Mouse (Mus musculus) forebrain, embryonic 13.5 days (tissue): ENCODE measurements around the gene Mtcl1. TPM values are rescaled to one million over a fixed set of nuclear protein-coding genes. Genes with fewer than 3 reads are reported as not detected.

Experiments used
- ATAC-seq: fragments of 200-750 bp; cut with Nextera tagmentation; 2 replicates; pipeline ENCODE4 v1.8.0; 2017
- H3K27ac ChIP-seq: fragments of 300-500 bp; sonication (generic); 2 replicates; pipeline ENCODE4 v1.5.1; 2015; ENCODE audit warnings: inconsistent platforms, mild to moderate bottlenecking, moderate library complexity
- H3K27me3 ChIP-seq: fragments of 300-500 bp; sonication (generic); 2 replicates; pipeline ENCODE4 v1.6.1; 2015; ENCODE audit warnings: mild to moderate bottlenecking, inconsistent platforms
- H3K36me3 ChIP-seq: fragments of 300-500 bp; sonication (generic); 2 replicates; pipeline ENCODE4 v1.6.1; 2015; ENCODE audit warnings: mild to moderate bottlenecking, inconsistent platforms; ENCODE audit not compliant: poor library complexity, severe bottlenecking
- H3K4me1 ChIP-seq: fragments of 300-500 bp; sonication (generic); 2 replicates; pipeline ENCODE4 v1.6.1; 2015; ENCODE audit warnings: inconsistent platforms
- H3K4me2 ChIP-seq: fragments of 300-500 bp; sonication (generic); 2 replicates; pipeline ENCODE4 v1.6.1; 2015; ENCODE audit warnings: inconsistent platforms, mild to moderate bottlenecking, moderate library complexity
- H3K4me3 ChIP-seq: fragments of 300-500 bp; sonication (generic); 2 replicates; pipeline ENCODE4 v1.5.1; 2015; ENCODE audit warnings: mild to moderate bottlenecking, inconsistent platforms
- H3K9ac ChIP-seq: fragments of 300-500 bp; sonication (generic); 2 replicates; pipeline ENCODE4 v1.6.1; 2015; ENCODE audit warnings: mild to moderate bottlenecking, inconsistent platforms
- H3K9me3 ChIP-seq: fragments of 300-500 bp; sonication (generic); replicated peaks from 2 replicates; pipeline ENCODE4 v1.6.1; 2016; ENCODE audit warnings: inconsistent platforms
- WGBS: fragments of 180-500 bp; shearing (Covaris S2); methylation state at CpG from one replicate; pipeline ENCODE4 v1.1.7; 2015; 5-methylcytosine and 5-hydroxymethylcytosine counted together
- polyA plus RNA-seq: library from polyadenylated mRNA; unstranded; fragments of >200 nt; fragmentation: Nextera tagmentation; extraction: Ambion mirVana; gene quantifications from 2 replicates; pipeline ENCODE4 v1.2.1, GENCODE M21; 2015

Mtcl1 gene
- polyA plus RNA-seq, 1 experiment from 2014 or later, result 33.9 TPM

DNA sequence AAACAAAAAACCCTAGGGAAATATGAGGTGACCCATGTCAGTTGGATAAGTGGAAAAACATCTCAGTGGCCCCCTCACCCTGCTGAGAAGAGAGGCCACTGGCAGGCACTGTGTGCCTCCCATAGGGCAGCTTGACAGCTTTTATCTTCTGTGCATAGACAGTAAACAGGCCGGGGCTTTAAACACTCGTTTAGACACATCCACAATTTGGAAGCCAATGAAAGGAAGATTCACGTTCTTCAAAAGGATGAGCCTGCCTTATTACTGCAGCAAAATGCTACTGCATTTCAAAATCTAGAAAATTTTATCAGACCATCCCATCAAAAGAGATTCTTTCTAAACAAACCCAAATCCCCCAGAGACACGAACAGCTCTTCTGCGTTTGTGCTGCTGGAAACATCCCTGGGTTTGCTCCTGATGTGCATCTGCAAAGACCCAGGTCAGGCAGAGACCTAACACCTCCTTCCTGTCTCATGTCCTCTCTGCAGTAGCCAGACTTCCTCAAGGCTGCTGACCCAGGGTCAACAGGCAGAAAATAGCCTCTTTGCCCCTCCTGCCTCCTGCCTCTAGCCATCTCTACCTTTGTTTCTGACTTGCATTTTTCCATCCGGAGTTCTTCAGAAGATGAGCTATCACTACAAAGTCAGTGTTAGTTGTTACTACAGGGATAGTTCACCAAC, 46.6 kb downstream of the Mtcl1 start:
- H3K27ac ChIP-seq, result no peak overlapping the region
- peaks cover 46% of the 10 kb centered on the region for H3K4me1 ChIP-seq
- no peak overlapping the region for H3K4me3 ChIP-seq
- 26% methylated on average over 6 of the region's 6 CpGs for WGBS
- no peak overlapping the region for H3K4me2 ChIP-seq
- H3K9ac ChIP-seq, result no peak overlapping the region
- 0 out of 2 replicates have a peak, but pooled peaks cover 4% of the 10 kb centered on the region for H3K27me3 ChIP-seq
- ATAC-seq, result no peak
- no peaks in the 10 kb centered on the region; the same call in 1 of the 2 replicates for H3K36me3 ChIP-seq
- no peaks in the 10 kb centered on the region for H3K9me3 ChIP-seq

DNA sequence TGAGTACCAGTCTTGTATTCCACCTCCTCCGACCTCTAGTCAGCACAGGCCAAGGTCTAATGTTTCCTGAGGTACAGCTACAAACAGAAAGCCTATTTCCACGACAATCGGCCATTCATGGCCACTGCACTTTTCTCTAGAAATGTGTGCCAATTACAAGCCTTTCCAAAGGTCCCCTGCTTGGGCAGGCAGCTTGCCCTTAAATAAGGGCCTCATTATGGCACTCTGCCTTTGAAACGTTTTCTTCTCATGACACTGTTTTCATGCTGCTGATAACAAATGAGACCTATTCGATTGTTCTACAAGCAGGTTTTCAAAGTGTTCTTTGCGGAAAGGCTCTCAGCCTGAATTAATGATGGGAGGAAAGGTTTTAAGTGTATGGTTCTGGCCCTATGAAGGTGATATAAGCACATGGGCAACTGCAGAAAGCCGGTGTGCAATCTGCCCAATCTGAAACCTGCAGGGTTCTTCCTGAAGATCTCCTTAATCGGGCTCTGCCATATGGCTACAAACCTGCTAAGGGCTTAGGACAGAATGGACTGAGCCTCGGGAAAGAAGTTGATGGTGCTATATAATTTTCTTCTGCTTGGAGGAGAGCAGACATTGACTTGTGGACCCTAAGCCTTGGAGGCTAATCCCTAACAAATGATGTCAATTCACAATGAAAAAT, 47.8 kb downstream of the Mtcl1 start:
- H3K9ac ChIP-seq, result no peak overlapping the region
- H3K27me3 ChIP-seq, result 0 out of 2 replicates have a peak, but pooled peaks cover 4% of the 10 kb centered on the region
- WGBS, result 4% methylated on average over 9 of the region's 9 CpGs
- H3K4me1 ChIP-seq, result peaks cover 43% of the 10 kb centered on the region
- peak; percentile 80 for ATAC-seq
- H3K4me2 ChIP-seq, result peak overlapping the region; percentile 6
- H3K4me3 ChIP-seq, result no peak overlapping the region
- no peaks in the 10 kb centered on the region for H3K9me3 ChIP-seq
- no peaks in the 10 kb centered on the region; the same call in 1 of the 2 replicates for H3K36me3 ChIP-seq
- peak overlapping the region; percentile 41; the same call in 1 of the 2 replicates for H3K27ac ChIP-seq

DNA sequence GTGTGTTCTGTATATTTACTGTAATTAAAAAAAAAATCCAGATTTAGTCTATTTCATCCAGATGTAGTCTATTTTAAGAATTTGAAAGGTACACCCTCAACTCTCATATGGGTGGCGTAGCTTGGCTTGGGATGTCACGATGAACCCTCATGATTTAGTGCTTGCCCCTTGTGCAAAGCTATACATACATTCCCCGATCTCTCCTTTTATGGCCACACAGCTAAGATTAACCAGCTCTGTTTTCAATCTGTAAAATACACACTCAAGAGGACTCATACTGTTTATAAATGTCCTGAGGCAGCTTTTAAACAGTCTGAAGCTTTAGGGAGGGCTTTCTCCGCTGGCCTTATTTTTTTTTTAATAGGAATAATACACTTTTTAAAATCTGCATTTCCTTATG, 49.8 kb downstream of the Mtcl1 start:
- no peak overlapping the region for H3K27ac ChIP-seq
- 0 out of 2 replicates have a peak, but pooled peaks cover 4% of the 10 kb centered on the region for H3K27me3 ChIP-seq
- ATAC-seq, result no peak
- H3K9ac ChIP-seq, result no peak overlapping the region
- 94% methylated on average over 4 of the region's 4 CpGs for WGBS
- H3K4me2 ChIP-seq, result no peak overlapping the region
- H3K4me3 ChIP-seq, result no peak overlapping the region
- peaks cover 6% of the 10 kb centered on the region; the same call in 1 of the 2 replicates for H3K36me3 ChIP-seq
- H3K4me1 ChIP-seq, result peaks cover 28% of the 10 kb centered on the region
- no peaks in the 10 kb centered on the region for H3K9me3 ChIP-seq

DNA sequence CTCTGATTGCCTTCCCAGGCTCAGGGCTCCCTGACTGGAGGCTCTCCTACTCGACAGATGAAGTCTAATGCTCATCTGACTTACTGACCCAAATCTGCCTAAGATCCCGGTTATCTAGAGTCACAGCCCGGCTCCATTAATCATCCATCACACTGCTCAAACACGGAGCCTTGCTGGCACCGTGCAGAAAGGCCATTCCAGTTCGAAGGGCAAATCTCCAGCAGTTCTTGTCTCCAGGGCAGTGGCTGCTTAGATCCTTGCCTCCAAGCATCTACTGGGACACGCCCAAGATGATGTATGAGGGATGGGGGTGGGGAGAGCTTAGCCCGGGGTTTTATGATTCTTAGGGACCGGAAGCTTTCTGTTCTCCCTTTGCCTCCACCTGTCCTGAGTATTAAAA, 55.0 kb downstream of the Mtcl1 start:
- Histone ChIP-seq H3K27ac (no peak overlapping the region; the same call in 1 of the 2 replicates), H3K36me3 (0 out of 2 replicates have a peak, but pooled peaks cover 6% of the 10 kb centered on the region), H3K4me3 (no peak overlapping the region), H3K9ac (no peak overlapping the region), H3K4me1 (no peaks in the 10 kb centered on the region), H3K4me2 (no peak overlapping the region), H3K9me3 (no peaks in the 10 kb centered on the region), H3K27me3 (no peaks in the 10 kb centered on the region)
- ATAC-seq, result no peak
- WGBS, result 82% methylated on average over 9 of the region's 9 CpGs

DNA sequence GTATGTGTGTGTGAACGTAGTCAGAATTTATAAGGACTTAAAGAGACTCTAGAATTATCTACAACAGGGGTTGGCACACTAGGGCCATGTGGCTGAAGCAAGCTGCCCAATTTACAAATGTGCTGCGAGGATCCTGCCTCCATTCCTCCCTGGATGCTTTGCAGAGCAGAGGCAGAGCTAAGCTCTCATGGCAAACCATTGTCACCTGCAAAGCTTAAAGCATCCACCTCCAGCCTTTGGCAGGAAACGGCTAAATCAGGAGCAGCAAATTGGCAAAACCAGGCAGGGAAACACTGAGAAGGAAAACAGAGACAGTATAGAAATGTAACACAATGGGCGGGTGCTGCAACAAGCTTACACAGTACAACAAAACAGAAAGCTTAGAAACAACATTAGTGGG, 61.2 kb downstream of the Mtcl1 start:
- ATAC-seq, result no peak
- Histone ChIP-seq H3K9me3 (no peaks in the 10 kb centered on the region), H3K27me3 (no peaks in the 10 kb centered on the region), H3K9ac (no peak overlapping the region), H3K4me3 (no peak overlapping the region), H3K4me2 (no peak overlapping the region), H3K36me3 (peaks cover 15% of the 10 kb centered on the region), H3K4me1 (no peaks in the 10 kb centered on the region), H3K27ac (no peak overlapping the region)
- 70% methylated on average over 4 of the region's 4 CpGs for WGBS

DNA sequence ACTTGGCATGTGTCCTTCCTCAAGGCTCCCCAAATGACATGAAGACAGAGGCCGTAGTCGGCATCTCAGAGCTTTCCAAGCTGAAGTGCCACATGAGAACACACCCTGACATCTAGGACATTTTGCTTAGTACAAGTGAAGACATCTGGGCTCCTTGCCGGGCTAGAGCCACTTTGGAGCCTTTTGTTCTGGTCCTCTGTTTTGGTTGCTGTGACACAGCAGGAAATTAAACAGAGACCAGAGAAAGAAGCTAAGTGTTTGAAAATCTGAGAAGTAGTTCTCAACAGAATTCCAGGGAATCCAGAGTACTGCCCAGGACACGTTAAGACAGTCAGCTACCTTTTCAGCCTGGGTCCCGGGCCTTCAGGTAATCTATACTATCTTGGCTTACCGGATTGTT, 68.2 kb downstream of the Mtcl1 start:
- Histone ChIP-seq H3K4me1 (no peaks in the 10 kb centered on the region), H3K4me2 (no peak overlapping the region), H3K9me3 (no peaks in the 10 kb centered on the region), H3K36me3 (peaks cover 60% of the 10 kb centered on the region), H3K4me3 (no peak overlapping the region), H3K27ac (no peak overlapping the region), H3K27me3 (no peaks in the 10 kb centered on the region), H3K9ac (no peak overlapping the region)
- WGBS, result 76% methylated on average over 6 of the region's 6 CpGs
- ATAC-seq, result no peak

DNA sequence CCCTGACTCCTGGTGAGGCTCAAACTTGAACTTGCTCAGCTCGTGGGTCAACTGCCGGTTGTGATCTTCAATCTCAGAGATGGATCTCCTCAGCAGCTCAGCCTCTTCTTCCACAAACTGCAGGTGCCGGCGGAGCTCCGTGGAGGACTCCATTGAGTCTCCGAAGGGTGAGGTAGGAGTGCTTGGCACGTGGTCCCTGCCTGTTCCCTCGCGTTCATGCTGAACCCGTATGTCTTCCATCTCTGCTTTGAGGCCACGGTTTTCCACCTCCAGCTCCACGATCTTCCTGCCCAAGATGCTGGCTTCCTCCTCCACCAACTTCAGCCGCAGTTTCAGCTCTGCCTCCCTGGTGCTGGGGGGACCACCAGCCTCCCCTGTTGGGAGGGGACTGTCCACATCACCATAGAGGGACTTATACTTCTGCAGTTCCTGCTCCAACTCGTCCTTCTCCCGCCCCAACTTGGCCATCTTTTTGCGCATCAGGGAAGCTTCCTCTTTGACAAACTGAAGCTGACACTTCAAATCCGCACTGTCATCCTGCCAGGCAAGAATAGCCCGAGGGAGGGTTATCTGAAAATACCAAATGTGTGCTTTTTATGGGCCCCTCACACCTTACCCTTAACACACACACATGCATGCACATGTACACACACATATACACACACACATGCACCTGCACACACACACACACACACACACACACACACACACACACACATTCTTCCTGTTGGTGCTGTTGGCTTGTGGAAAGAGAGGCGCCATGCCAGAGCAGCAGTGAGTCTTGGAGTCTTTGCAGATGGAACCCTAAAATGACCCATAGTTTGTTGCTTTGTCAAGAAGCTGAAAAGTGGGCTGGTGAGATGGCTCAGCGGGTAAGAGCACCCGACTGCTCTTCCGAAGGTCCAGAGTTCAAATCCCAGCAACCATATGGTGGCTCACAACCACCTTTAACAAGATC, 69.4 kb downstream of the Mtcl1 start:
- H3K36me3 ChIP-seq, result peaks cover 63% of the 10 kb centered on the region
- no peak for ATAC-seq
- H3K9ac ChIP-seq, result no peak overlapping the region
- H3K4me1 ChIP-seq, result peaks cover 4% of the 10 kb centered on the region
- no peak overlapping the region for H3K4me2 ChIP-seq
- no peak overlapping the region for H3K4me3 ChIP-seq
- no peak overlapping the region for H3K27ac ChIP-seq
- H3K9me3 ChIP-seq, result no peaks in the 10 kb centered on the region
- no peaks in the 10 kb centered on the region for H3K27me3 ChIP-seq
- 96% methylated on average over 22 of the region's 22 CpGs for WGBS

DNA sequence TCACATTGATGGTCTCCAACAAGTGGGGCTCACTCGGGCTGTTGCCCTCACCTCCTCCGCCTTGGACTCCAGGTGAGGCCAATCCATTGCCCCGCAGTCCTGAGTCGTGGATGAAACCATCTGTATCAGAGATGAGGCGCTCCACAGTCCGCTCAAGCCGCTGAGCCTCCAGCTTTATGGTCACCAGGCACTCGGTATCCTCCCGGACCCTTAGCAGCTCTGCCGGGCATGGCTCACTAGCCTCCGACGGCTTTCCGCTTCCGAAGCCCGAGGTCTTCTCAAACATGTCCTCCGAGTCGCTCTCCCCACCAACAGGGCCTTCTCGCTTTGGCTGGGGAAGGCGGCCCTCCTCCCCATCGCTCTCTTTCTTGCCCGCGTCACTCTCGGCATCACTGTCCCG, 70.2 kb downstream of the Mtcl1 start:
- 92% methylated on average over 24 of the region's 24 CpGs for WGBS
- no peak for ATAC-seq
- H3K36me3 ChIP-seq, result peaks cover 54% of the 10 kb centered on the region

DNA sequence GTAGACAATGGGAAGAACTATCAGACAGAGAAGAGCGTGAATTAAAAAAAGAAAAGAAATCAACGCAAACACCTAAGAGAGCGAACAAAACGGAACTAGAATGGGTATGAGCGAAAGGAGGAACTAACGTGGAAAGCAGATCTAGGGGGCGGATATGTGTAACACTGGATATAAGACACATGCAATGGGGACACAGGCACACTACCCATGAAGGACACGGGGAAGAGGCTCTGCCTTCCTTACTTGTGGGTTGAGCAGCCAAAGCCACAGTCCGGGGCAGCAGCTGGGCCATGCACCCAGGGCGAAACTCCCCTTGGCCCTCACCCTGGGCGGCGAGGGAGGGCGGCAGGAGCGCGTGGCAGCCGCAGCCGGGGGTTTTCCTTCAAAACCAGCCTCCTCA, 71.4 kb downstream of the Mtcl1 start:
- H3K4me2 ChIP-seq, result no peak overlapping the region
- peaks cover 49% of the 10 kb centered on the region for H3K36me3 ChIP-seq
- no peaks in the 10 kb centered on the region for H3K9me3 ChIP-seq
- H3K27me3 ChIP-seq, result no peaks in the 10 kb centered on the region
- H3K9ac ChIP-seq, result no peak overlapping the region
- H3K4me1 ChIP-seq, result peaks cover 11% of the 10 kb centered on the region
- 92% methylated on average over 17 of the region's 17 CpGs for WGBS
- no peak overlapping the region for H3K4me3 ChIP-seq
- no peak for ATAC-seq
- no peak overlapping the region for H3K27ac ChIP-seq

More for the DNA sequence above, 70.2 kb downstream of the Mtcl1 start:
- Histone ChIP-seq H3K27me3 (no peaks in the 10 kb centered on the region), H3K27ac (no peak overlapping the region), H3K4me3 (no peak overlapping the region), H3K4me2 (no peak overlapping the region), H3K9me3 (no peaks in the 10 kb centered on the region), H3K4me1 (peaks cover 11% of the 10 kb centered on the region), H3K9ac (no peak overlapping the region)

DNA sequence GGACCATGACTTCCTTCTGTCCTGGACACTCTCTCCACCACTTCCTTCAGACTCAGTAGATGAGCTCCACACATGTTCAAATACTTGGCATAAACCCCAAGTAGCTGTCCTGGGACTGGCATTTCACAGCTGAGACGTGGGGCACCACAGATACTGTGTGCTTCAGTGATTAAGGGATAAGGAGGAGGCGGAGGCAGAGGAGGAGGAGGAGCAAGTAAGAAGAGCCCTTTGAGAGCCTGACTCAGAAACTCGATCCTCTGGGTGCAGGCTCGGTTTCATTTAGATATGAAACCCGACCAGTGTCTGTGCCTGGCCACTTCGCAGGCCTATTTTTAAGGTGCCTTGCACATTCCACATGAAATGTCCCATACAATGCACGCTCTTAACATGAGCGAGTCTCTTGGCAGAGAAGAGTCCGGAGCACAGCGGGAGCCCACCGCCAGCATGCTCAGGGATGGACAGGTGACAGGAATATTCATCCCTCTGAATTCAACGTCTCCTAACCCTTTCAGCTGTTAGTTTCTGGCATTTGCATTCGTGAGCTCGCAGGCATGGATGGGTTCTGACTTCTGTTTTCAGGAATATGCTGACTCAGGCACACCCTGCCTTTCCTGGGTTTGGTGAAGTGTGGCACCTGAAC, 74.8 kb downstream of the Mtcl1 start:
- peaks cover 42% of the 10 kb centered on the region for H3K36me3 ChIP-seq
- WGBS, result 40% methylated on average over 14 of the region's 14 CpGs
- H3K4me3 ChIP-seq, result no peak overlapping the region
- H3K27ac ChIP-seq, result no peak overlapping the region
- ATAC-seq, result no peak
- no peaks in the 10 kb centered on the region for H3K27me3 ChIP-seq
- H3K9me3 ChIP-seq, result no peaks in the 10 kb centered on the region
- no peak overlapping the region for H3K9ac ChIP-seq
- H3K4me1 ChIP-seq, result peaks cover 11% of the 10 kb centered on the region
- H3K4me2 ChIP-seq, result no peak overlapping the region

DNA sequence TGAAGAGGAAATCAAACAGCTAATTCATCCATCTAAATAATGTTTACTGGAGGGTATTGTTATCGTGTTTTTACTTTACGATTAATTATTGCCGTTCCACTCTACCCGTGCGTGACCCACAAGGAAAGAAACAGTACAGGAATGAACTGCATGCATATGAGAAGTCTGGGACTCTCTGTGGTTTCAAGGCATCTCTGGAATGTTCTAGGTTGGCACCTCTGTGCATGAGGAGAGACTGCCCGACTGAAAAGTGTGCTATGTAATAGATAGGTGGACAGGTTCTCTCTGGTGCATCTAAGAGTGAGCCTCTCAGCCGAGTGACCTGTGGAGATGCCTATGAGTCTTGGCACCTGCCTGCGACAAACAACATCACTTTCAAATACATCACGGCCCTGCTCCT, 78.7 kb downstream of the Mtcl1 start:
- Histone ChIP-seq H3K27me3 (no peaks in the 10 kb centered on the region), H3K4me1 (peaks cover 21% of the 10 kb centered on the region), H3K27ac (no peak overlapping the region), H3K36me3 (peaks cover 26% of the 10 kb centered on the region), H3K4me2 (no peak overlapping the region), H3K4me3 (no peak overlapping the region), H3K9me3 (no peaks in the 10 kb centered on the region), H3K9ac (no peak overlapping the region)
- no peak for ATAC-seq
- 93% methylated on average over 9 of the region's 9 CpGs for WGBS
